Mouse (Mus musculus): Measurements from ENCODE around the gene Acot6. TPM values are rescaled to one million over a fixed set of nuclear protein-coding genes. Genes with fewer than 3 reads are reported as not detected.

Acot6 gene
- total and polyA plus RNA-seq, 3 experiments = 3.2 to 3.3 TPM; not detected in 1

GRCm38 (mm10) chr12:84153414-84153813 lies 53.0 kb downstream of the Acot6 start:
- Histone ChIP-seq H3K4me3 (ENCODE audit: control insufficient read depth in 1 of 2, insufficient read depth in 1 of 2, low read depth in 2 of 2, low read length in 2 of 2) (no peak overlapping the region), H3K27me3 (ENCODE audit: control insufficient read depth in 1 of 2, insufficient read depth in 2 of 2, low read length in 2 of 2) (no peaks in the 10 kb centered on the region), H3K79me2 (ENCODE audit: control insufficient read depth, insufficient read depth, low read length, poor library complexity) (no peaks in the 10 kb centered on the region), H3K4me1 (ENCODE audit: control insufficient read depth in 1 of 2, insufficient read depth in 2 of 2, low read length in 2 of 2) (peaks cover 12 to 23% of the 10 kb centered on the region in 2 experiments), H3K36me3 (ENCODE audit: control insufficient read depth in 1 of 2, insufficient read depth in 2 of 2, low read length in 2 of 2) (peaks cover 14 to 24% of the 10 kb centered on the region in 2 experiments), H3K9me3 (replicated peaks; ENCODE audit: insufficient read depth, low read length) (no peaks in the 10 kb centered on the region), H3K9ac (ENCODE audit: control insufficient read depth, low read depth, low read length, poor library complexity, severe bottlenecking) (no peak overlapping the region), H3K27ac (ENCODE audit: control insufficient read depth, low read depth, low read length) (no peak overlapping the region)
- no peak for DNase-seq (ENCODE audit: low read depth, low spot score)
- no peak for TF ChIP-seq CHD2 (IDR thresholded peaks at IDR 0.05; ENCODE audit: low read length)
- TF ChIP-seq SMC3 (IDR thresholded peaks at IDR 0.05; ENCODE audit: low read depth, low read length) = no peak
- no peak for TF ChIP-seq POLR2AphosphoS5 (IDR thresholded peaks at IDR 0.05; ENCODE audit: borderline replicate concordance, low read depth, low read length)
- no peak for TF ChIP-seq RCOR1 (IDR thresholded peaks at IDR 0.05; ENCODE audit: low read depth, low read length)
- TF ChIP-seq ZC3H11A (IDR thresholded peaks at IDR 0.05; ENCODE audit: low read depth, low read length) = no peak
- no peak for TF ChIP-seq USF2 (IDR thresholded peaks at IDR 0.05; ENCODE audit: borderline replicate concordance in 1 of 2, insufficient read depth in 1 of 2, low read depth in 1 of 2, low read length in 2 of 2)
- no peak for TF ChIP-seq TAL1 (IDR thresholded peaks at IDR 0.05; ENCODE audit: low read length)
- TF ChIP-seq MYC (IDR thresholded peaks at IDR 0.05; ENCODE audit: low read depth, low read length) = no peak
- no peak for TF ChIP-seq ETS1 (IDR thresholded peaks at IDR 0.05; ENCODE audit: low read depth, low read length)
- TF ChIP-seq BHLHE40 (IDR thresholded peaks at IDR 0.05; ENCODE audit: borderline replicate concordance, low read depth, low read length) = no peak
- TF ChIP-seq MAFK (IDR thresholded peaks at IDR 0.05; ENCODE audit: borderline replicate concordance, low read depth, low read length) = no peak
- no peak for TF ChIP-seq RAD21 (IDR thresholded peaks at IDR 0.05; ENCODE audit: low read depth, low read length)
- no peak for TF ChIP-seq JUND (IDR thresholded peaks at IDR 0.05; ENCODE audit: low read depth, low read length)
- TF ChIP-seq HCFC1 (IDR thresholded peaks at IDR 0.05; ENCODE audit: low read depth, low read length) = no peak
- no peak for TF ChIP-seq ZKSCAN1 (IDR thresholded peaks at IDR 0.05; ENCODE audit: low read depth, low read length)
- no peak for TF ChIP-seq NRF1 (IDR thresholded peaks at IDR 0.05; ENCODE audit: insufficient read depth, low read depth, low read length, poor library complexity, severe bottlenecking)
- no peak for TF ChIP-seq NELFE (IDR thresholded peaks at IDR 0.05; ENCODE audit: low read depth, low read length)
- no peak for TF ChIP-seq MAZ (IDR thresholded peaks at IDR 0.05; ENCODE audit: low read depth, low read length)
- TF ChIP-seq ELF1 (IDR thresholded peaks at IDR 0.05; ENCODE audit: low read depth, low read length) = no peak
- no peak for TF ChIP-seq MYB (IDR thresholded peaks at IDR 0.05; ENCODE audit: low read depth, low read length)
